Mouse (Mus musculus) midbrain, embryonic 16.5 days (tissue): ENCODE results near the gene Lamb2. TPM values are rescaled to one million over a fixed set of nuclear protein-coding genes. Genes with fewer than 3 reads are reported as not detected.

Experiments used
- ATAC-seq: fragments of 200-750 bp; cut with Nextera tagmentation; 2 replicates; pipeline ENCODE4 v1.8.0; 2017; ENCODE audit warnings: moderate TSS enrichment
- H3K27ac ChIP-seq: fragments of 300-500 bp; sonication (generic); 2 replicates; pipeline ENCODE4 v1.5.1; 2014; ENCODE audit warnings: mild to moderate bottlenecking, low read length, mixed read lengths
- H3K27me3 ChIP-seq: fragments of 300-500 bp; sonication (generic); 2 replicates; pipeline ENCODE4 v1.6.1; 2014; ENCODE audit warnings: low read depth, low read length, mixed read lengths; ENCODE audit not compliant: control insufficient read depth, insufficient read depth
- H3K36me3 ChIP-seq: fragments of 300-500 bp; sonication (generic); 2 replicates; pipeline ENCODE4 v1.6.1; 2014; ENCODE audit warnings: mild to moderate bottlenecking, low read length, moderate library complexity, mixed read lengths; ENCODE audit not compliant: control insufficient read depth, insufficient read depth
- H3K4me1 ChIP-seq: fragments of 300-500 bp; sonication (generic); 2 replicates; pipeline ENCODE4 v1.6.1; 2014; ENCODE audit warnings: mild to moderate bottlenecking, low read length, mixed read lengths; ENCODE audit not compliant: control insufficient read depth, insufficient read depth
- H3K4me2 ChIP-seq: fragments of 300-500 bp; sonication (generic); 2 replicates; pipeline ENCODE4 v1.6.1; 2014; ENCODE audit warnings: mild to moderate bottlenecking, low read length, mixed read lengths
- H3K4me3 ChIP-seq: fragments of 300-500 bp; sonication (generic); 2 replicates; pipeline ENCODE4 v1.5.1; 2014; ENCODE audit warnings: low read depth, mild to moderate bottlenecking, low read length, moderate library complexity, mixed read lengths
- H3K9ac ChIP-seq: fragments of 300-500 bp; sonication (generic); 2 replicates; pipeline ENCODE4 v1.6.1; 2014; ENCODE audit warnings: low read depth, low read length, mixed read lengths
- H3K9me3 ChIP-seq: fragments of 300-500 bp; sonication (generic); replicated peaks from 2 replicates; pipeline ENCODE4 v1.6.1; 2014; ENCODE audit warnings: mild to moderate bottlenecking, low read length, mixed read lengths; ENCODE audit not compliant: control insufficient read depth, poor library complexity, severe bottlenecking
- WGBS: fragments of 180-500 bp; shearing (Covaris S2); extraction: QIAGEN DNeasy Blood & Tissue Kit; methylation state at CpG from one replicate; pipeline ENCODE4 v1.1.7; 2014; 5-methylcytosine and 5-hydroxymethylcytosine counted together
- polyA plus RNA-seq: library from polyadenylated mRNA; unstranded; fragments of >200 nt; fragmentation: Nextera tagmentation; extraction: Ambion mirVana; gene quantifications from 2 replicates; pipeline ENCODE4 v1.2.1, GENCODE M21; 2015

Lamb2 gene
- polyA plus RNA-seq, 1 experiment from 2014 or later: 19.3 TPM

GRCm38 (mm10) chr9:108469845-108470244 is 9.7 kb upstream of the Lamb2 start:
- Histone ChIP-seq H3K27ac (no peak overlapping the region), H3K9me3 (no peaks in the 10 kb centered on the region), H3K36me3 (no peaks in the 10 kb centered on the region), H3K4me3 (no peak overlapping the region), H3K27me3 (no peaks in the 10 kb centered on the region), H3K4me1 (no peaks in the 10 kb centered on the region), H3K9ac (no peak overlapping the region), H3K4me2 (no peak overlapping the region)
- ATAC-seq: no peak
- WGBS: 80% methylated on average over 4 of the region's 4 CpGs

- H3K9me3 ChIP-seq: no peaks in the 10 kb centered on the region
- no peaks in the 10 kb centered on the region for H3K36me3 ChIP-seq
- no peak overlapping the region for H3K4me2 ChIP-seq
- no peak for ATAC-seq
- WGBS: 73% methylated on average over 1 of the region's 1 CpGs
- H3K27me3 ChIP-seq: no peaks in the 10 kb centered on the region
- no peak overlapping the region for H3K4me3 ChIP-seq
- H3K9ac ChIP-seq: no peak overlapping the region
- H3K4me1 ChIP-seq: peaks cover 9% of the 10 kb centered on the region
- no peak overlapping the region for H3K27ac ChIP-seq
These were observed 5.0 kb upstream of the Lamb2 start for GRCm38 (mm10) chr9:108474528-108474927.

GRCm38 (mm10) chr9:108478638-108479156 is 839 bp upstream of the Lamb2 start:
- ATAC-seq: peak; percentile 54; the same call in 1 of the 2 replicates
- under 1% methylated on average over 20 of the region's 20 CpGs for WGBS
- no peaks in the 10 kb centered on the region for H3K27me3 ChIP-seq
- H3K9me3 ChIP-seq: no peaks in the 10 kb centered on the region
- no peaks in the 10 kb centered on the region for H3K36me3 ChIP-seq
- H3K27ac ChIP-seq: no peak overlapping the region
- H3K4me1 ChIP-seq: peaks cover 13% of the 10 kb centered on the region
- peak overlapping the region; percentile 39 for H3K4me3 ChIP-seq
- H3K9ac ChIP-seq: peak overlapping the region; percentile 5; the same call in 1 of the 2 replicates
- peak overlapping the region; percentile 68 for H3K4me2 ChIP-seq

- Histone ChIP-seq H3K4me3 (peak overlapping the region; percentile 39), H3K4me1 (peaks cover 13% of the 10 kb centered on the region), H3K9me3 (no peaks in the 10 kb centered on the region), H3K27me3 (no peaks in the 10 kb centered on the region), H3K27ac (0 out of 2 replicates have a peak overlapping the region, but pooled peaks have one; percentile 5), H3K9ac (0 out of 2 replicates have a peak overlapping the region, but pooled peaks have one; percentile 5), H3K36me3 (no peaks in the 10 kb centered on the region), H3K4me2 (peak overlapping the region; percentile 68)
- 24% methylated on average over 11 of the region's 11 CpGs for WGBS
- 0 out of 2 replicates have a peak, but pooled peaks have one; percentile 26 for ATAC-seq
These were observed 295 bp upstream of the Lamb2 start for GRCm38 (mm10) chr9:108479241-108479640.

GRCm38 (mm10) chr9:108480813-108481519 is 1.4 kb downstream of the Lamb2 start:
- no peak overlapping the region for H3K4me2 ChIP-seq
- no peak overlapping the region for H3K27ac ChIP-seq
- H3K9me3 ChIP-seq: no peaks in the 10 kb centered on the region
- 93% methylated on average over 28 of the region's 28 CpGs for WGBS
- H3K9ac ChIP-seq: no peak overlapping the region
- no peak overlapping the region for H3K4me3 ChIP-seq
- H3K27me3 ChIP-seq: no peaks in the 10 kb centered on the region
- peaks cover 13% of the 10 kb centered on the region for H3K4me1 ChIP-seq
- no peak for ATAC-seq
- no peaks in the 10 kb centered on the region for H3K36me3 ChIP-seq

- no peaks in the 10 kb centered on the region for H3K36me3 ChIP-seq
- no peaks in the 10 kb centered on the region for H3K27me3 ChIP-seq
- H3K27ac ChIP-seq: no peak overlapping the region
- H3K4me2 ChIP-seq: no peak overlapping the region
- H3K4me1 ChIP-seq: peaks cover 13% of the 10 kb centered on the region
- ATAC-seq: no peak
- H3K4me3 ChIP-seq: no peak overlapping the region
- no peak overlapping the region for H3K9ac ChIP-seq
- H3K9me3 ChIP-seq: no peaks in the 10 kb centered on the region
- 90% methylated on average over 19 of the region's 19 CpGs for WGBS
These were observed 2.1 kb downstream of the Lamb2 start for GRCm38 (mm10) chr9:108481520-108482210.

GRCm38 (mm10) chr9:108483051-108483790 is 3.7 kb downstream of the Lamb2 start:
- Histone ChIP-seq H3K27me3 (no peaks in the 10 kb centered on the region), H3K4me2 (no peak overlapping the region), H3K36me3 (no peaks in the 10 kb centered on the region), H3K4me1 (peaks cover 13% of the 10 kb centered on the region), H3K9me3 (no peaks in the 10 kb centered on the region), H3K4me3 (no peak overlapping the region), H3K27ac (no peak overlapping the region), H3K9ac (no peak overlapping the region)
- 95% methylated on average over 18 of the region's 18 CpGs for WGBS
- no peak for ATAC-seq

- Histone ChIP-seq H3K4me2 (no peak overlapping the region), H3K4me3 (no peak overlapping the region), H3K9ac (no peak overlapping the region), H3K27ac (no peak overlapping the region), H3K27me3 (no peaks in the 10 kb centered on the region), H3K9me3 (no peaks in the 10 kb centered on the region), H3K4me1 (peaks cover 9% of the 10 kb centered on the region), H3K36me3 (no peaks in the 10 kb centered on the region)
- ATAC-seq: no peak
- 97% methylated on average over 15 of the region's 15 CpGs for WGBS
These were observed 4.5 kb downstream of the Lamb2 start for GRCm38 (mm10) chr9:108484021-108484420.
